Mouse (Mus musculus) layer of hippocampus, adult 11-12 months (tissue): ENCODE results near the gene Plxnc1.

Experiments
- DNase-seq: peaks from one replicate; pipeline ENCODE4 v3.0.0; 2022; ENCODE audit warnings: low spot score

The Plxnc1 gene

DNA sequence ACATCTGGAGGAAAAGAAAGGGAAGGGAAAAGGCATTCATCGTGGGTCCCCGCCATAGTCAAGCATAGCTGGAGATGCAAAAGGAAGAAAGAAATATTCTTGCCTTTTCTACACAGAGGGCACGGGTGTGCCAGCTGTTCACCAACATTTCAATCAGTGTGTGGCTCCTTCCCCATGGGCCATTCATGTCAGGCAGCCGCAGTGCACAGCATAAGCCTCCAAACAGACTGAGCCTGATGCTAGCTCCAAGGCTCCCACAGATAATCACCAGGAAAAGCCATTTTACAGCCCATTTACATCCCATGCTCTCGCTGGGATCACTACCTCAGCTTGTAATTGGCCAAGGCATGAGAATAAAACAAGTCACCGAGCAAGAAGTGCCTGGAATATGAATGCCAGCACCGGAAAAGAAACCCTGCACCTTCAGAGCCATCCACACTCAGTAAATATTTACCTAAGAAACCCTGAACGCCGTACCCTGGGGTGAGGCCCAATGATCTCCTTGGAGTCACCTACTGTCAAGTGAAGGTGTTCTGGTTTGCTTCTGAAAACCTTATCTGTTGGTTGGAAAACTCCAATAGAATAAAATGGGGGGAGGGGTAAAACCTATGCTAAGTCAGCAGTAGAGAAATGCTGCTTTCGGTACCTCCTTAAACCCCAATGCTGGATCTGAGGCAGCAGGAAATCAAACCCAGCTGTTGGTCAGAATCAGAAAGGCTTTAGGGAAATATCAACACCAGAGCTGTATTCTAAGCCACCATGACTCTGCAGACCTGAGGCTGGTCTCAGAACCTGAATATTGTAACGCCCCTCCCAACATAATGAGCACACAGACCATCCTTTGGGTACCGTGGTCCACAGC lies 77.4 kb downstream of the Plxnc1 start:
- no peak for DNase-seq

- DNase-seq: no peak
These were observed 79.4 kb downstream of the Plxnc1 start for GRCm38 (mm10) chr10:94865206-94865605.

DNA sequence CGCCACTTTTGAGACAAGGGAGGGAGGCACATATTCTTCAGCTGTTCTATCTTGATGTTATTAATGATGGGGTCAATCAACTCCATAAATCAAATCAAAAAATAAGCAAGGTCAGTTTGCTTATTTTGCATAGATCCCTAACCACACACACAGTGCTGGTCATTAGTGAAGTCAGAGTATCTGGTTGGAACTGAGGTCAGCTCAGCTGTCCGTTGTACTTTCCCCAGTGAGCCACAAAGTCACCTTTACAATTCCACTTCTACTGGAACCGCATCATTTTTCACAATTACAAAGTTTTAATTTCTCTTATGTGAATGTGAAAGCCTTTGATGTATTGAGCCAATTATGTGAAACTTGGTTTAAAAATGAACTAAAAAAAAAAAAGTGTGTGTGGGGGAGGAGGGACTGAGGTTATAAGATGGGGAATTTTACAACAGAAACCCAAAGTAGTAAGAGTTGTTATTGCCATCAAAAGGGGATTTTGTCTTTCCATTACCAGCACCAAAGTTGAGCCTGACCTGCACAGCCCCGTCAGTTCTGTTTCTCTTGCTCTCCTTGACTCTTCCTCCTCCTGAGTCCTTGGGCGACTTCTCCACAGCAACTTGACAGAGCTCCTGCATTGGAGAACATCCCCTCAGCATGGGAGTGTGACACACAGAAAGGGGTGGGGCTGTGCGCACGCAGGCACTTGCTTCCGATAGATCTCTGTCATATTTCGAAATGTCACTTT lies 80.3 kb downstream of the Plxnc1 start:
- DNase-seq: no peak

GRCm38 (mm10) chr10:94863251-94863650 lies 81.4 kb downstream of the Plxnc1 start:
- no peak for DNase-seq

DNA sequence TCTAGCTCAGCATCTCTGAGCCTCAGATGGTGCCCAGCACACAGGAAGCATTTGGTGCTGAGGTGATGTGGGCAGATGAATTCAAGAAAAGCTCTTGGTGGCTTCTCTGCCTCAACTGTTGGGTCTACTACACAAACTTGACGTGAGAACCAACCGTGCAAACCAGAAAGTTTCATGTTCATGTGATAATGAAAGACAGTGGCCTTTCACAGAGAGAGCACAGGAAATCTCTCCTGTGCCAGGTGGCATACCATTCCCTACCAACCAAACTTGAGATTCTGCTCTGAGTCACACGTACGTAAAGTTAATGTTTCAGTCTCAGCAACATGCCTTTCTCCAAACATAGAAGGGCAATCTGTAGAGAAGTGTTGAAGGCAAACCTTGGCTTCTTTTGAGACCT lies 83.8 kb downstream of the Plxnc1 start:
- no peak for DNase-seq

DNA sequence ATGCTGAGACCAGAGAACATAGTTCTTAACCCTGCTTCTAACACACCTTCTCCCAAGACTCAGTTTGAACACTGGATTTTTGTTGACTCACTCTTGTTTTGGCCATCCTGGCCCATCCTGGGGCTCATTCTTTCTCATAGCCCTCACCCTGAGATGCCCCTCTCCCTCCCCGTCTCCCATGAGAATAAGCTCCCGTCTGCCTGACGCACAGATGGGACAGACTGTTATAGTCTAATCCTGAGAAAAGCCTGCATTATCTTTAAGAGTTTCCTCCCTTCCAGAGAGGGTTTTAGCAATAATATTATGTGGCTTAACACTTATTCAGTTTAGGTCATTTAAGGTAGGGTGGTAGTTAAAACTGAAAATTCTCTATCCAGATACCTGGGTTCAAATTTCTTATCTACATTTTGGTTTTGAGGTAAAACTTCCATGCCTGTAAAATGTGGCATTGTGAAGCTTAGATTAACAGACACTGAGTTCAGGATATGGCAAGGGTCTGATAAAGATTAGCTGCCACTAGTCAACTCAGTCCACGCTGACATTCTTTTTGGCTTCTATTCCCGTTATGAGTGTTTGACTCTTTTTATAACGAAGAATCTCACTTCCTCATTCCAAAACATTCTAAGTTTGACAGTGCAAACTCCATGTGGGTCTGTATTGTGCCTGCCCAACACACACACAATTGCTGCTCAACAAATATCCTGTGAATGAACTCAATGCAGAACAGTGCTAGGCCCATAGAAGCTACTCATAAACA lies 86.2 kb downstream of the Plxnc1 start:
- DNase-seq: no peak

GRCm38 (mm10) chr10:94850565-94850964 lies 94.1 kb downstream of the Plxnc1 start:
- no peak for DNase-seq

DNA sequence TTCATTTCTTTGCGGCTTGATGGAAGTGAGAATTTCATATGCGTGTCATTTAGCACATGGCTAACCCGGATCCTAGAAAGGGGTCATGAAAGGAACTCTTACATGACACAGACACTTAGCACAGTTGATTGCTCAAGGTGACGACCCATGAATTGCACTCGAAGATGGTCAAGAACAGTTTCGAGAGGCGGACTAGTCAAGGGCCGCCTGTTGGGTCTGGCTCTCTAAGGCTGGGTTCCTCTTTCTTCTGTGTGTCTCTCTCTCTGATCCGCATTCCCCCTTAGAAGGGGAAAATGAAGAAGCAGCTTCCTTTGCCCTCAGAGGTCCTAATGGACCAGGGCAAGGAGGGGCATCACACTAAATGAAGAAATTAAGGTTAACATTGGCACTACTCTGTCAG lies 94.7 kb downstream of the Plxnc1 start:
- no peak for DNase-seq

- no peak for DNase-seq
These were observed 95.3 kb downstream of the Plxnc1 start for GRCm38 (mm10) chr10:94849360-94849759.

DNA sequence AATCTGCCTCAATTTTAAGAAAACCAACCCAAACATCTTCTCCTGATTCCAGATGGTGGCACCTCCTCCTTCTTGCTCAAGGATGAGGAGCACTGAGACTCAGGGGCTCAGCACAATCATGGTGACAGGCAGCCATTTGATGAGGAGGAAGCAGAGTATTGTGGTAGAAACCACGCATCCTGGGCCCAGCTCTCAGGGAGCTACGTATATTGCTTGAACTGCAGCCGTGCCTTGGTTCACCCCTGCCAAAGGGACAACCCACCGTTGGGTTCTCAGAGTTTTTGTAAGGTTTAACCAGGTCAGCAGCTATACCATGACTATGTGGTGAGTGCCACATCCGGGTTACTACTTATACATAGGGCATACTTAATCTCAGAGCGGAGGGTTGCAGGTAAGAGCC lies 96.3 kb downstream of the Plxnc1 start:
- no peak for DNase-seq

GRCm38 (mm10) chr10:94846501-94847105 lies 98.0 kb downstream of the Plxnc1 start:
- DNase-seq: no peak

DNA sequence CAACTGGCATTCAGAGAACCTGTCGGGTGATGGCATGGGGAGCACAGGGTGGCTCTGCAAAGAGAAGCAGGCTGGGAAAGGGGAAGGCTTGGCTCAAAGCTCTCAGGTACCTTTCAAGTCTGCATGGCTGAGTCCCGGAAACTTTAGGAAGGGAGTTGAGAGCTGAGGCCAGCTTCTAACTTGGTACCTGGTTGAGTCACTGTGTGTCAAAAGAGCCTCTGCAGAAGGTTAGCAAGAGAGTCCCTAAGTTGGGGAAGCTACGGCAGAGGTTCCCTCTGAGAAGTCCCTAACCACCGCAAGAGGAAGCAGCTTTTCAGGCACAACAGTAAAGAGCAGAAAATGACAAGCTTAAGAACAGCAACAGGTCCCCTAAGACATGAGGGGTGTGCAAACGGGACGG lies 99.9 kb downstream of the Plxnc1 start:
- DNase-seq: no peak

- DNase-seq: no peak
These were observed 108.8 kb downstream of the Plxnc1 start for GRCm38 (mm10) chr10:94835874-94836273.

DNA sequence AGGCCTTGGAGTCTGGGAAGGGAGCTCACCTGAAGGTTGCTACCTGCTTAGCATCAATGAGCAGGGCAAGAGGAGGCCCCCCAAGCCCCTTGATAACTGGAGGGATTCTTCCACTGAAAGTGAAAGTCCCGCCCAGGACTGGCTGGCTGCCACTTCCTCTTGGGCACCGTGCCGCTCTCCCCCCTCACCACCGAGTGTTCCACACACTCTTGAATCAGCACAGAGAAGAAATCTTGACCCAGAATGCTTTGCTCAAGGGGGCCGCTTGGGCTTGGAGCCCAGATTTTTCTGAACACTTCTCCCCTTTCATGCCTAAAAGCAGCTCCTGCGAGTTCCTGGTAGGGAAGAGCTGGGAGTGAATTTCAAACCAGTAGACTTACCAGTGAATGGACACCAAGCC lies 115.2 kb downstream of the Plxnc1 start:
- DNase-seq: peak; percentile 88

- DNase-seq: no peak
These were observed 115.9 kb downstream of the Plxnc1 start for GRCm38 (mm10) chr10:94828734-94829230.

DNA sequence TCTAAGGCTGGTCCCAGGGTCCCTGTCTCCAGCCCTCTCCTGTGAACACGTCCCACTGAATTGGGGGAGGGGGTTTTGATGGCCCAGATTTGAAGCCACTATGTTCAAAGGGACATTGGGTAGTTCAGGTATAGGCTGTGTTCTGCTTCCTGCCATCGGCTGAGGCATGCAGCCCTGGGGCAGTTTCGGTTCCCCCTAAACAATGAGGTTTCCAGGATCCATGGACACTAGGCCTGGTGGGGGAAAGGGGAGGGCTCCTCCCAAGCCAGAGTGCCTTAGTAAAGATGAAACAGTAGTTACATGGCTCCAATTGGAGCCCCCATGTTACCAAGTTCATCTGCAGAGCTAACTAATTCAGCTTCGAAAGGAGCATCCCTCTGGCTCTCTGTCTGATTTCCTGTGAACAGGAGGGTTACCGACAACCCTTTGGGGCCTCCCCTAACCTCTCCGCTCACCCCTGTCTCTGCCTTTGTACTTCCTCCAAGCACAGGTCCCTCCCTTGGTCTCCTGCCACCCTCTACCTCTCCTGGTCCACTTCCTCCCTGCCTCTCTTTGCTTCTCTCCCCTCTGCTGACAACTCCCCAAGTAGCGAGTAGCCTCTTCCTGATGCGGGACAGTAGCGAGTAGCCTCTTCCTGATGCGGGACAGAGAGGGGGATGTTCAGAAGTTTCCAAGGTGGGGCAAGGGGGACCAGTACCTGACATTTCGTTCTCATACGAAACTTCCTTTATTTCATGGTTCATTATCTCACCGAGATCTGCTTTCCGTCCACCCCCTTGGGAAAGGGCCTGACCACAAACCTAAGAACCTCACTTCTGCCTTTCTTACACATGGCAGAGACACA lies 116.5 kb downstream of the Plxnc1 start:
- DNase-seq: no peak

DNA sequence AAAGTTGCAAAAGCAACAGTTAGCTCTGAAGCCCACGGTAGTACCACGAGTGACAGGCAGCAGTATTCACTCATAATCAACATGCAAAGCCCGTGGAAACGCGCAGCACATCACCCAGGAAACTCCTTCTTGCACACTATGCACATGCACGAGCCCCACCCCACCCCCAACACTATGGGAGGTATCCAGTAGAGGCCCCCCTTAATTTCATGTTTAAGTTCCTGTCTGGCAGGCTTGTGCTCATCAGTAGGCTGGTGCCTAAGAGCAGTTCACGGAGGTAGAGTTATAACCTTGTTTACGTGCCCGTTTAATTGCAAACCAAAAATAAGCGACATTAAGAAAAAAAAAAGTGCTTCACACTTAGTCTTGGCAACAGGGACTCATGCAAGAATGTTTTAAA lies 117.3 kb downstream of the Plxnc1 start:
- DNase-seq: no peak

GRCm38 (mm10) chr10:94826436-94826835 lies 118.2 kb downstream of the Plxnc1 start:
- DNase-seq: no peak

DNA sequence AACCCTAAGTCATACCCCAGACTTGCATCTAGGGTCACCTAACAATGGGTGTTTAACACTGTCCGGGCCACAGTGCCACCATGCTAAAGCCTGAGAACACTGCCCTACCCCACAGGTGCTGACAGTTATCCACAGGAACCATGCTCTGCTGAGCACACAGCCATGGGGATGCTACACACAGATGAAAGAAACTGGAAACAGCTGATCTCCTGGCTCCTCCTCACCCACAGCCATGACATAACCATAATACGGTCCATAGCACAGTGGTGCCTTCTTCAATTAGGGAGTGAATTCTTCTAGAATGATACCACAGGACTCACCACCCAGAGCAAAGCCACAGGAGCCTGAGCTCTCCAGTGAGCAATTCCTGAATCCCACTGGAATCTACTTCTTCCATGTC lies 118.7 kb downstream of the Plxnc1 start:
- no peak for DNase-seq

GRCm38 (mm10) chr10:94823971-94824760 lies 120.5 kb downstream of the Plxnc1 start:
- no peak for DNase-seq
